Mouse (Mus musculus) WW6 (cell line): ENCODE measurements at regions not wholly inside any gene's neighbourhood (a gene's known extent, or its start where the extent isn't known, plus 50 kb on each side); places are given as distances from the start of the nearest gene placed in this dataset.

Source experiments
- DNase-seq: peaks from one replicate; pipeline ENCODE4 v3.0.0-alpha.2; 2013; ENCODE audit warnings: low read depth, low spot score

DNA sequence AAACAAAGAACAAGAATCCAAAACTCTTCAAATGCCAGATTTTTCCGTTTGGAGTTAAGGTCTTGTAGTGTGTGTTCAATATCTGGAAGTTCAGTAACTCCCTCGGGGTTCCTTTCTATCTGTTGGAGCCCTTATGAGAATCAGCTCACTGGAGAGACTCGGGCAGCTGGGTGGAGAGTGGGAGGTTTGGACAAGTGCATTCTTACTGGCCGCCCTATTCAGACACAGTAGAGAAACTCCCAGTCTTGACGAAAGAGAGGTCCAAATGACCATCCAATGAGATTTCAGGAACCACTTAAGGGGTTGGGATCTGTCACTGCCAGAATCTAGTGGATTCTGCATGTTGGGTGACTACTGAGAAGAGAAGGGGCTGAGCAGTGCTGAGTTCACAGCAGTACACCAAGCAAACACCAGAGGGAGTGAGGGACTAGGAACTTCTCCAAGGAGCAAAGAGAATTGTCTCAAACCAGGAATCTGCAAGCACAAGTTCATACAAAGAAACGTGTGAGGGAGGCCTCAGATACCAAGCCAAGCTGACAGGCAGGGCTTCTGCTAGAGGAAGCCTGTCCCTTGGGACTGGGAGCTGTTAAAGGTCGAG, 310.0 kb upstream of the Magi2 start:
- DNase-seq: peak; percentile 43

GRCm38 (mm10) chr5:18953875-18954474, 272.9 kb upstream of the Magi2 start:
- no peak for DNase-seq
